Mouse (Mus musculus): Measurements from ENCODE around the gene Fam168a. TPM values are rescaled to one million over a fixed set of nuclear protein-coding genes. Genes with fewer than 3 reads are reported as not detected.
"Not testable (repeated sequence)": the region's sequence is repeated elsewhere in the genome, so short reads cannot be mapped to it uniquely, and the experiment has no call there.

Gene Fam168a
- polyA plus RNA-seq, 1 experiment from 2014 or later: 36.3 TPM

- no peak overlapping the region for H3K4me3 ChIP-seq (ENCODE audit: low read depth, low read length)
- H3K4me2 ChIP-seq: no peak overlapping the region
- no peak overlapping the region for H3K9ac ChIP-seq (ENCODE audit: low read length)
- H3K9me3 ChIP-seq (ENCODE audit: control insufficient read depth, low read length): no peaks in the 10 kb centered on the region
- no peaks in the 10 kb centered on the region for H3K4me1 ChIP-seq (ENCODE audit: control insufficient read depth, insufficient read depth, low read length)
- 100% methylated on average over 1 of the region's 1 CpGs for WGBS
- peak; percentile 60 for DNase-seq (ENCODE audit: low spot score, missing footprints)
- ATAC-seq (ENCODE audit: low FRiP score): no peak
- peaks cover 2% of the 10 kb centered on the region; the same call in 1 of the 2 replicates for H3K36me3 ChIP-seq (ENCODE audit: control insufficient read depth, insufficient read depth, low read length)
- no peaks in the 10 kb centered on the region for H3K27me3 ChIP-seq (ENCODE audit: control insufficient read depth, insufficient read depth, low read length)
- H3K27ac ChIP-seq (ENCODE audit: low read depth, low read length): no peak overlapping the region
Observed at GRCm38 (mm10) chr7:100840906-100841305, 134.5 kb downstream of the Fam168a start.

- Histone ChIP-seq H3K27me3 (ENCODE audit: control insufficient read depth, insufficient read depth, low read length) (no peaks in the 10 kb centered on the region), H3K9ac (ENCODE audit: low read length) (no peak overlapping the region), H3K9me3 (ENCODE audit: control insufficient read depth, low read length) (no peaks in the 10 kb centered on the region), H3K4me2 (no peak overlapping the region), H3K36me3 (ENCODE audit: control insufficient read depth, insufficient read depth, low read length) (peaks cover under 1% of the 10 kb centered on the region; the same call in 1 of the 2 replicates), H3K4me1 (ENCODE audit: control insufficient read depth, insufficient read depth, low read length) (no peaks in the 10 kb centered on the region), H3K4me3 (ENCODE audit: low read depth, low read length) (no peak overlapping the region), H3K27ac (ENCODE audit: low read depth, low read length) (no peak overlapping the region)
- 90% methylated on average over 6 of the region's 6 CpGs for WGBS
- DNase-seq (ENCODE audit: low spot score, missing footprints) (peak; percentile 33), ATAC-seq (ENCODE audit: low FRiP score) (no peak)
Observed at GRCm38 (mm10) chr7:100841608-100842007, 135.2 kb downstream of the Fam168a start.

- Histone ChIP-seq H3K4me3 (ENCODE audit: low read depth, low read length) (no peak overlapping the region), H3K4me1 (ENCODE audit: control insufficient read depth, insufficient read depth, low read length) (no peaks in the 10 kb centered on the region), H3K9ac (ENCODE audit: low read length) (no peak overlapping the region), H3K4me2 (no peak overlapping the region), H3K27me3 (ENCODE audit: control insufficient read depth, insufficient read depth, low read length) (no peaks in the 10 kb centered on the region), H3K36me3 (ENCODE audit: control insufficient read depth, insufficient read depth, low read length) (no peaks in the 10 kb centered on the region), H3K27ac (ENCODE audit: low read depth, low read length) (no peak overlapping the region), H3K9me3 (ENCODE audit: control insufficient read depth, low read length) (no peaks in the 10 kb centered on the region)
- DNase-seq (ENCODE audit: low spot score, missing footprints) (no peak), ATAC-seq (ENCODE audit: low FRiP score) (no peak)
- WGBS: 90% methylated on average over 5 of the region's 5 CpGs
Observed at GRCm38 (mm10) chr7:100842175-100842574, 135.7 kb downstream of the Fam168a start.

GRCm38 (mm10) chr7:100843866-100844265 is 137.4 kb downstream of the Fam168a start:
- 93% methylated on average over 2 of the region's 2 CpGs for WGBS
- Histone ChIP-seq H3K4me2 (no peak overlapping the region), H3K36me3 (ENCODE audit: control insufficient read depth, insufficient read depth, low read length) (no peaks in the 10 kb centered on the region), H3K4me3 (ENCODE audit: low read depth, low read length) (no peak overlapping the region), H3K27ac (ENCODE audit: low read depth, low read length) (no peak overlapping the region), H3K9ac (ENCODE audit: low read length) (no peak overlapping the region), H3K27me3 (ENCODE audit: control insufficient read depth, insufficient read depth, low read length) (no peaks in the 10 kb centered on the region), H3K4me1 (ENCODE audit: control insufficient read depth, insufficient read depth, low read length) (no peaks in the 10 kb centered on the region), H3K9me3 (ENCODE audit: control insufficient read depth, low read length) (no peaks in the 10 kb centered on the region)
- ATAC-seq (ENCODE audit: low FRiP score) (no peak), DNase-seq (ENCODE audit: low spot score, missing footprints) (peak; percentile 79)

- Histone ChIP-seq H3K4me2 (no peak overlapping the region), H3K36me3 (ENCODE audit: control insufficient read depth, insufficient read depth, low read length) (no peaks in the 10 kb centered on the region), H3K27ac (ENCODE audit: low read depth, low read length) (no peak overlapping the region), H3K9ac (ENCODE audit: low read length) (no peak overlapping the region), H3K9me3 (ENCODE audit: control insufficient read depth, low read length) (no peaks in the 10 kb centered on the region), H3K4me1 (ENCODE audit: control insufficient read depth, insufficient read depth, low read length) (no peaks in the 10 kb centered on the region), H3K4me3 (ENCODE audit: low read depth, low read length) (no peak overlapping the region), H3K27me3 (ENCODE audit: control insufficient read depth, insufficient read depth, low read length) (no peaks in the 10 kb centered on the region)
- WGBS: 73% methylated on average over 2 of the region's 2 CpGs
- ATAC-seq (ENCODE audit: low FRiP score): no peak
- DNase-seq (ENCODE audit: low spot score, missing footprints): peak; percentile 75
Observed at GRCm38 (mm10) chr7:100844385-100845025, 138.1 kb downstream of the Fam168a start.

GRCm38 (mm10) chr7:100845026-100845400 is 138.6 kb downstream of the Fam168a start:
- no peaks in the 10 kb centered on the region for H3K4me1 ChIP-seq (ENCODE audit: control insufficient read depth, insufficient read depth, low read length)
- no peak for ATAC-seq (ENCODE audit: low FRiP score)

GRCm38 (mm10) chr7:100845412-100845811 is 139.0 kb downstream of the Fam168a start:
- 74% methylated on average over 1 of the region's 1 CpGs for WGBS
- no peak overlapping the region for H3K4me2 ChIP-seq
- H3K9ac ChIP-seq (ENCODE audit: low read length): no peak overlapping the region
- no peaks in the 10 kb centered on the region for H3K4me1 ChIP-seq (ENCODE audit: control insufficient read depth, insufficient read depth, low read length)
- ATAC-seq (ENCODE audit: low FRiP score) (no peak), DNase-seq (ENCODE audit: low spot score, missing footprints) (no peak)
- no peaks in the 10 kb centered on the region for H3K9me3 ChIP-seq (ENCODE audit: control insufficient read depth, low read length)
- H3K36me3 ChIP-seq (ENCODE audit: control insufficient read depth, insufficient read depth, low read length): no peaks in the 10 kb centered on the region
- H3K4me3 ChIP-seq (ENCODE audit: low read depth, low read length): no peak overlapping the region
- no peaks in the 10 kb centered on the region for H3K27me3 ChIP-seq (ENCODE audit: control insufficient read depth, insufficient read depth, low read length)
- H3K27ac ChIP-seq (ENCODE audit: low read depth, low read length): no peak overlapping the region

More at GRCm38 (mm10) chr7:100845026-100845400, 138.6 kb downstream of the Fam168a start:
- H3K27ac ChIP-seq (ENCODE audit: low read depth, low read length): no peak overlapping the region
- H3K4me3 ChIP-seq (ENCODE audit: low read depth, low read length): no peak overlapping the region
- peak; percentile 67 for DNase-seq (ENCODE audit: low spot score, missing footprints)
- H3K9ac ChIP-seq (ENCODE audit: low read length): no peak overlapping the region
- no peak overlapping the region for H3K4me2 ChIP-seq
- no peaks in the 10 kb centered on the region for H3K27me3 ChIP-seq (ENCODE audit: control insufficient read depth, insufficient read depth, low read length)
- H3K9me3 ChIP-seq (ENCODE audit: control insufficient read depth, low read length): no peaks in the 10 kb centered on the region
- H3K36me3 ChIP-seq (ENCODE audit: control insufficient read depth, insufficient read depth, low read length): no peaks in the 10 kb centered on the region

GRCm38 (mm10) chr7:100846033-100846432 is 139.6 kb downstream of the Fam168a start:
- WGBS: 83% methylated on average over 7 of the region's 7 CpGs
- not testable (repeated sequence) for H3K9me3 ChIP-seq (ENCODE audit: control insufficient read depth, low read length); H3K27ac ChIP-seq (ENCODE audit: low read depth, low read length); ATAC-seq (ENCODE audit: low FRiP score); H3K4me3 ChIP-seq (ENCODE audit: low read depth, low read length); H3K4me1 ChIP-seq (ENCODE audit: control insufficient read depth, insufficient read depth, low read length); H3K9ac ChIP-seq (ENCODE audit: low read length); H3K4me2 ChIP-seq; H3K36me3 ChIP-seq (ENCODE audit: control insufficient read depth, insufficient read depth, low read length); H3K27me3 ChIP-seq (ENCODE audit: control insufficient read depth, insufficient read depth, low read length)
- peak; percentile 44 for DNase-seq (ENCODE audit: low spot score, missing footprints)

- DNase-seq (ENCODE audit: low spot score, missing footprints) (peak; percentile 67), ATAC-seq (ENCODE audit: low FRiP score) (no peak)
- H3K27ac ChIP-seq (ENCODE audit: low read depth, low read length): no peak overlapping the region
- H3K4me3 ChIP-seq (ENCODE audit: low read depth, low read length): no peak overlapping the region
- 0 out of 2 replicates have a peak, but pooled peaks cover 2% of the 10 kb centered on the region for H3K4me1 ChIP-seq (ENCODE audit: control insufficient read depth, insufficient read depth, low read length)
- H3K9me3 ChIP-seq (ENCODE audit: control insufficient read depth, low read length): no peaks in the 10 kb centered on the region
- H3K4me2 ChIP-seq: no peak overlapping the region
- no peak overlapping the region for H3K9ac ChIP-seq (ENCODE audit: low read length)
- 82% methylated on average over 6 of the region's 6 CpGs for WGBS
- H3K27me3 ChIP-seq (ENCODE audit: control insufficient read depth, insufficient read depth, low read length): no peaks in the 10 kb centered on the region
- H3K36me3 ChIP-seq (ENCODE audit: control insufficient read depth, insufficient read depth, low read length): no peaks in the 10 kb centered on the region
Observed at GRCm38 (mm10) chr7:100847131-100847530, 140.7 kb downstream of the Fam168a start.
